Mouse (Mus musculus) ovary, postnatal 10 days (tissue): ENCODE data around the gene Sec61a1.
A peak's percentile ranks its signal among the peaks of the same experiment; 100 is the strongest.

Source experiments
- DNase-seq: peaks from one replicate; pipeline ENCODE4 v3.0.0; 2022; ENCODE audit warnings: low spot score

The Sec61a1 gene

DNA sequence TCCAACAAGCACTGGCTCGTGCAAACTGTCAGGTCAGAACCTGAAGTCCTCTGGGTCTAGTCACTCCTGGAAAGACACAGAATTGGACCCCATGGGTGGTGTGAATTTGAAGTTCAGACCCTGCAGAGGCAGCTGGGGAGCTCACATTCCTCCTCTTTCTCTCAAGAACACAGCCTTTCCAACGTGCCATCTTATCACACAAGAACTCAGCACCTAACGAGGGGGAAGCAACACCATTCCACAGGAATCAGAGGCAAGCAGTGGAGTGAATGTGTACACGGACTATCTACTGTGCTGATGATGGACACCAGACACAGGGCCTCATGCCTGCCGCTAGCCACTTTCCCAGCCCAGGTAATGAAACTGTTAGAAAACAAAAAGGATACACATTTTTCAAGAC is 2.0 kb downstream of the Sec61a1 start:
- DNase-seq = no peak

DNA sequence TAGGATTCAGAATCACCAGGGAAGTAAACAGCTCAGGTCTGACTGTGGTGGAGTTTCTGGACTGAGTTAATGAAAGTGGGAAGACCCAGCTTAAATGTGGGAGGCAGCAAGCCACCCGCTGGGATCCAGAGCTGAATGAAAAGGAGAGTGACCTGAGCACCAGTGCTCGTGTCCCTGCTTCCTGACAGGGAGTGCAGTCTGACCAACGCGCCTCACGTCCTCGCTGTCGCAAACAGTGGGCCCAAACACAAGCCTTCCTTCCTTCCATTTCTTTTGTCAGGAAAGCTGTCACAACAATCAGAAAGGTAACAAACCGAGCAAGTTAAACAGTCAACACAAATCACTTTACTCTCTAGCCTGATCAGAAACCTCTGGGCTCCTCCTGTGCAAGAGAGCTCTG is 2.7 kb downstream of the Sec61a1 start:
- no peak for DNase-seq

DNA sequence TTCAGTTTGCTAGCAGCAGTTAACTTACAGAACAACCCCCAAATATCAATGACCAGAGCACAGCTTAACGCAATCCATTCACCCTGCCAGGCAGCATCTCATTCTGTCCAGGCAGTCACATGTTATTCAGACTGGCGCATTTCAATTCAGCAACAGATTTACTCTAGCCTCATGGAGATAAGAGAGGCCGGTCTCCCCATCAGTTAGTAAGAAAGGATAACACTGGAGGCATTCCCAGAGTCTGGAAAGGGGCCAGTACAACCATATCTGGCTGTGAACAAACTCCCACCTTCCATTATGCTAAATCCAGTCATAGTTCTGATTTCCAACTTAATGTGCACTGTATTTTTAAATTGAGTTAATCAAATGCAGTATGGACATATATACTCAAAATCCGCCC is 4.2 kb downstream of the Sec61a1 start:
- DNase-seq = no peak

DNA sequence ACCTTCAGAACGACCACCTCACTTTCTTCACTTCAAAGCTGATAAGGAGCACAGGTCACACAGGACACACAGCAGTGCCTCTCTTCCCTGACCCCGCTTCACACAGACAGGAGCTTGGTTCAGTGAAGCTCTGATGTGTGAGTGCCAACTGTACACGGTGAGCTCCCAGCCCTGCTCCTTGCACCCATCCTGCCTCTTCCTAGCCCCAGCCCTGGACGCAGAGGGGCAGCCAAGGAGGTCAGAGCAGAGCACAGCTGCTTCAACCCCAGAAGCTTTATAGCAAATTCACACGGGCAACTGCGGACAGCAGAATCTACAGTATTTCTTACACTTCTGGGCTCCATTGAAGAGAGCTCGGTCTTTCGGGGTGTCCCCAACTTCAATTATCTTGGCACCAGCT is 4.7 kb downstream of the Sec61a1 start:
- DNase-seq = no peak

DNA sequence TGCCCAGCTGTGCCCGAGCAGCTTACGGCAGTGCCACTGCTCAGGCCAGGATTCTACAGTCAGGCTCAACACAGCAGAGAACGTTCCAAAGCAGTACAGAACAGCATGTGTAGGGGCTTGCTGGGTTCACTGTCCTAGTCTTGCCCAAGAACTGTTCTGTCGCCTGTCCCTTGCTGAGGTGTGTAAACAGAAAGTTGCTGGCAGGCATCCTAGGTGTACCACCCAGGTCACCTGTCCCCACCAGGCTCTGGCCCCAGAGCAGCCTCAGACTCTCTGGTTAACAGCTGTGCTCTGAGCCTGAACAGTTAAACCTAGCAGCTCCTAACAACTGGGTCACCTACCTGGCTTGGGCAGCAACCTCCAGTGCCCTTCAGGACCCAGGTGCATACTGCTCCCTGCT is 15.7 kb downstream of the Sec61a1 start:
- DNase-seq = no peak

DNA sequence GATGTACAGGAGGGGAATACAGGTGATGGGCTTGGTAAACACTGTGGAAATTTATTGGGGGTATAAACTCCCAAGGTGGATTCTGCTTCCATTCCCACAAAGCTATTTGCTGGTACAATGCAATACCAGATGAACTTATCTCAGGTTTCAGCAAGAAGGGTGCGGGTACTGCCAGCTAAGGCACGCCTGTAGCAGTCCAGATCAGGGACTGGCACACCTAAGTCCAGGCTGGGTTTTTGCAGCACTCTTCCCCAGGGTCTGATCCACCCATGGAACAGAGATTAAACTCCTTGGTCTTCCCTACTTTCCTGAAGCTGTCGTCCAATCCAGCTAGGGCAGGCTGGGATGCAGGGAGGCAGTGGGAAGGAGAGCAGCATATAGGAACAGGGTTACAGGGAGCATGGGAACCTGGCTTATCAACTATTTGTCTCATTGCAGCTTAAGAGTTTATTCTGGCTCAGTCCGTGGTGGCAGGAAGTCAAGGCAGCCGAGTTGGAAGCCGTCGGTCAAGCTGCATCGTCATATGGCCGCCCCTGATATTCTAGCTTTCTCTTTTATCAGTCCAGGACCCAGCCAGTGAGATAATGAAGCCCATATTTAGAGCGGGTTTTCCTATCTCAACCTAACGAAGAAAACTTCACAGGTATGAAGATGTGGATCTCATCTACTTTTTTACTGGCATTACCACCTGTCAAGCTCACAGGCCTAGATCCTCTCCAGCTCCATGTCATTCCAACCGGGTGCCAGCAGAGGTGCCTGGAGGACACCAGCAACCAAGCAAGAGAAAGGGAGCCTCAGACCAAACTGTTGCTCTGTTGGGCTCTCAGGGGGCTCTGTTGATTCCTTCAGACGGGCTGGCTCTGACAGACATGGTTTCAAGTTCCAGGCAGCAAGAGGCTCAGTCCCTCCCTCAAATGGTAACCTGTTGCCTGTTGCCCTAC is 16.4 kb downstream of the Sec61a1 start:
- no peak for DNase-seq

- no peak for DNase-seq
Observed at GRCm38 (mm10) chr6:88500405-88500767, 18.3 kb downstream of the Sec61a1 start.

GRCm38 (mm10) chr6:88499481-88500404 is 19.0 kb downstream of the Sec61a1 start:
- peak; percentile 33 for DNase-seq

- no peak for DNase-seq
Observed at GRCm38 (mm10) chr6:88493712-88494111, 25.0 kb downstream of the Sec61a1 start.

DNA sequence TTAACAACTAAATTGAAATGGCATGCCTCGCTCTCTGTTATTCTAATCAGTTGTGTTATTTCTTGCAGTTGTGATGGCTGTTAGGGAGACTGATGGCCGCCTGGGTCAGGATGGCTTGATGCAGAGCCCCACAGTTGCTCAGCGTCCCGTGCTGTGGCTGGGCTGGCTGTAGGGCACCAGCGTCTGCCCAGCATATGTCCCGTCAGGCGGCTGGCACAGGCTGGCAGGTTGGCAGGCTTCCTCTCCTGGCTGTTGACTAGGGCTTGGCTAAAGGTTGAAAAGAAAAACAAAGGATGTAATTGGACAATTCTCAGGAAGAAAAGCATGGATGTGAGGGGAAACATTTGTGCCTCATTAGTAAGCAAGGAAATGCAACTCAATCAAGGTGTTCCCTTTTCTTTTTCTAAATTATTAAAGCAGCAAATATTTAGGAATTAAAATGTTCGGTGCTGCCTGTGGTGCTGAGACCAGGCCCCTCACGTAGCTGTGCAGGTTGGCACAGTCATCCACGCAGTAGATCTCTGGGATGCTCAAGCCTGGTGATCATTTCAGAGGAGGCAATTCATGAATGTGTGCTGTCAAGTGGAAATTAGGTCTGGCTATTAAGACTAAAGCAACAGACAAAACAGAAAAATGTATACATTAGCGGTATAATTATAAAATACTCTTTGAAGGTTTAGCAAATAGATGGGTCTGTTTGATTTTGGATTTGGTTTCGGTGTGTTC is 27.9 kb downstream of the Sec61a1 start:
- no peak for DNase-seq

DNA sequence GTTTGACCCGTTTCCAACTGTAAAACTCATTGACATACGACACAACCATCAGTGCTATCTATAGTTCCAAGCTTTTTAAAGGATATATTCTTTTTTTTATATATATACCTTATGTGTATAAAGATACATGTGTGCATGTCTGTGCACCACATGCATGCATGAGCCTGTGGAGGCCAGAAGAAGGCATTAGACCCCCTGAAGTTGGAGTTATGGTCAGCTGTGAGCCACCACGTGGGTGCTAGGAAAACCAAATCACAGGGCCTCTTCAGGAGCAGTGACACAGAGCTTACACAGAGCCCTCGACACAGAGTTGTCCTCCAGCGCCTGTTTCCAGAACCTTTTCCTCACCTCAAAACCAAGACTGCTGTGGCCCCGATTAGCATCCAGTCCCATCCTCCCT is 28.9 kb downstream of the Sec61a1 start:
- DNase-seq = no peak

DNA sequence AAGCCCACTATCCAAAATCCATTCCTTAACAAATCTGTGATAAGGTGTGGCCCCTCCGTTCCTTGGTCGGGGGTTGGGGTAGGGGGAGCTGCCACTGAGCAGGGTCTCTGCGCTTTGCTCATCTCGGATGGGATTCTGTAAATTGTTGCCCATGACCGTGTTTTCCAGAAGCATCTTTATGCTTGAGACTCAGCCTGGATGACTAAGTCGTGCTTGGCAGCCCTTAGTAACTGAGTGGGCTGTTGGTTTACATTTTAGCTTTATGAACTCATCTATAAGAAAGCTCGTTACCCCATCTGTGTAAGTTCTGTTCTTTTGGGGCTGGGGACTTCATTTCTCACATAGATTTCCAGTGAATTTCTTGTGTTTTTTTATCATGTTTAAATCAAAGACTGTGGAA is 29.7 kb downstream of the Sec61a1 start:
- no peak for DNase-seq

- DNase-seq = no peak
Observed at GRCm38 (mm10) chr6:88486893-88487292, 31.8 kb downstream of the Sec61a1 start.

DNA sequence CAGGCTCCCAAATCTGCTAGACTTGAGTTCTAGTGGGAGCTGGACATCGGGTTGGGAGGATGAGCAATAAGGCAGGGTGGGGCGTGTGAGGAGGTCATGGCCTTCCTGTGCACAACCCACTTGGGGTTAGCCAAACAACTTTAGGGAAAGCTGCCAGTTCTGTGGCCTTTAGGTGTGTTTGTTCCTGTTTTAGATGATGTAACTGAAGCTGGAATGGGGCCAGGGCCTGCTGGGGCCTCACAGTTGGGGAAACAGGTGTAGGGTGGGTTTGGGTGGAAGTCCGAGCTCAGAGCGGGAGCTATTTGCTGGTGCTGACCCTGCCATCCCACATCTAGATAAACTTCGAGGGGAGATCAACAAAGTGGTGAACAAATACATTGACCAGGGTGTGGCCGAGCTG is 33.3 kb downstream of the Sec61a1 start:
- no peak for DNase-seq

- no peak for DNase-seq
Observed at GRCm38 (mm10) chr6:88483913-88484312, 34.8 kb downstream of the Sec61a1 start.

DNA sequence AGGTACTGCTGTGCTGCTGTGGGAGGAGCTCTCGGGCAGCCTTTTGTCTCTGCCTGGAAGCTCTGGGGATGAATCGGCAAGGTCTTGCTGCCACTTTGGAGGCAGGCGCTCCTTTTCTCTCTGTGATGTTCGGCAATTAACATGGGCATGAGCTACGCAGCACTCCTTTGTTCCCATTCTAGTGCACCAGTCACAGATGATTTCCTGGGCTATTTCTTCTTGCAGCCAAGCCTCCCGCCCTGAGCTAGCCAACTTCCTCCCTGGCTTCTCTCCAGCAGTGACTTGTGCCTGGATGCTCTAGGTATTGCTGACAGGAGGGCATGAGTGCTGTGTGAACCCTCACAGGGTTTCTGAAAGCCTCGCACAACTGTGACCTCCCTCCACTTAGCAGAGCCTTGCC is 35.6 kb downstream of the Sec61a1 start:
- no peak for DNase-seq

DNA sequence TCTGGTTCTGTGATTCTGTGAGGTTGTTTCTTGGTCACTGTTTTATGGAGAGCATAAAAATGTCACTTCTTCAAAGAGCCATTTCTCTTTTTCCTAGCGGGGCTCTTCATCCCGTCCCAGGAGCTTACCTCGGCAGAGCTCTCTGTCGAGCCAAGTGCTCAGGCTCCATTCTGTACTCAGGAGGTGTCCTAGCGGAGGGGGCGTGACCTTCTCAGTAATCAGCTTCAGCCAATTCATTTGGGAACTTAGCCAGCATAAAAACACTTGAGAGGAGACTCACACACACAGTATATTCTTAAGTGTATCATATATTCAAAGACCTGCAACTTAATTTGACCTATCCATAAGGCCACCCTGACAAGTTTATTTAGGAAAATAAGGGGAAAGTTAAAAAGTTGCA is 38.3 kb downstream of the Sec61a1 start:
- DNase-seq = no peak

DNA sequence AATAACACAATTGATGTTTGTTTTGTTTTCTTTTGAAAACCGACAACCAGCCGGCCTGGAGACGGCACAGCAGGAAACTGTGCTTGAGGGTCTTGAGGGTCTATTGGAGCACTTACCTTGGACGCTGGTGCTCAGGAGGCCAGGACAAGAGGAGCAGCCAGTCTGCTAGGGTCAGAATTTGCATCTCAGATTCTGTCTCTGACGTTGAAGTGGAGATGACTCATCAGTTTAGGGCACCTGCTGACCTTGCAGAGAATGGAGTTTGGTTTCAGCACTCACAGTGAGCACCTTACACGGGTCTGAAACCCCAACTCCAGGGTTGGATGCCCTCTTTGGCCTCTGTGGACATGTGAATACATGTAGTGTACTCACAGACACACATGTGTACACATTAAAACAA is 48.8 kb downstream of the Sec61a1 start:
- DNase-seq = no peak

DNA sequence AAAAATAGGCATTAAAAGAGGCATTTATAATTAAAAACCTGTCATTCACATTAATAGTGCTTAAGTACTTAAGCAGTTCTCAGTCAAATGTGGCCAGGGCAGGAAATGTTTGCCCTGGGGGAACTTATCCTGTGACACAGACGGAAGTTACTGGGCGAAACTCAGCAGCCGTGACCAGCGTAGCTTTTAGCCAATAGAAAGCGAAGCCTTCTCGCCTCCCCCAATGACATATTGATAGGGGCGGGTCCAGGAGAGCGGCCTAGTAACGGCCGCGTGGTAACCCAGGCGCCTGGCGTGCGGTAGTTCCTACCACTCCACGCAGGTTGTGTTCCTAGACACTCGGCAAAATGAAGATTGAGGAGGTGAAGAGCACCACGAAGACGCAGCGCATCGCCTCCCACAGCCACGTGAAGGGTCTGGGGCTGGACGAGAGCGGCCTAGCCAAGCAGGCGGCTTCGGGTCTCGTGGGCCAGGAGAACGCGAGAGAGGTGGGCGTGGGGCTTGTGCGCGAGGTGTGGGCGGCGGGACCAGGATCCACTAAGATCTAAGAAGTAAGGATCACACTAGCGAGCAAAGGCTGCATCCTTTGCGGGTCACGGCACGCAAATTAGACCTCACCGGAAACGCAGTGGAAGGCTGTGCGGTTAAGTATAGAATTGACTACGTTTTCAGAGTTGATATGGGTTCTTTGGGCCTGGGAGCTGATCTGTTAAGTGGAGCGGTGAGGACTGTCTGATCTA is 53.4 kb downstream of the Sec61a1 start, which contains the start of gene Ruvbl1:
Gene Ruvbl1, plus strand, starts transcription at position 229 of the 740 bp plus-strand sequence.
- DNase-seq = peak; percentile 72

DNA sequence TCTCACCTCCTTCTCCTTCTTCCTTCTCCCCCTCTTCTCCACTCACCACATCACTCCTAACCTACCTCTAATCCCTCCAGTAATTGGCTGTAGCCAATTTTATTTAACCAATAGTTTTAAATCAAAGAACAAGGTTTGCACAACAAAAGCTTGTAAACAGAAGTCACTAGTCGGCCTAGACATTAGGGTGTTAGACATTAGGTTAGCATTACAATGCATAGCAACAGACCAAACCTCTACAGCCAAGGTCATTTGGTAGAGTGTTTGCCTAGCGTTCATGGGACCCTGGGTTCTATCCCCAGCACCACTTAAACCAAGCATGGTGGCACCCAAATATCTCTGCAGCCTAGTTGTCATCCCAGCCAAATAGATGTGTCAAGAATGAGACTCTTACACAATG is 64.2 kb downstream of the Sec61a1 start:
- no peak for DNase-seq
